Mouse (Mus musculus) heart, adult 2 months (tissue): ENCODE data around the gene Rnf187. TPM values are rescaled to one million over a fixed set of nuclear protein-coding genes. Genes with fewer than 3 reads are reported as not detected.
"Not testable (repeated sequence)": the region's sequence is repeated elsewhere in the genome, so short reads cannot be mapped to it uniquely, and the experiment has no call there.

Source experiments
- DNase-seq, 2 experiments: peaks; one replicate each; pipeline ENCODE4 v3.0.0; 2021
- H3K27ac ChIP-seq: fragments of 200-600 bp; 2 replicates; pipeline ENCODE4 v1.8.1; 2022
- H3K27me3 ChIP-seq: fragments of 200-500 bp; 2 replicates; pipeline ENCODE4 v1.6.1; 2012; ENCODE audit warnings: mild to moderate bottlenecking, low read length, inconsistent platforms, mixed read lengths; ENCODE audit not compliant: control insufficient read depth, insufficient read depth
- H3K36me3 ChIP-seq: fragments of 200-500 bp; 2 replicates; pipeline ENCODE4 v1.6.1; 2012; ENCODE audit warnings: low read length, inconsistent platforms; ENCODE audit not compliant: control insufficient read depth, insufficient read depth
- H3K4me1 ChIP-seq: fragments of 200-500 bp; 2 replicates; pipeline ENCODE4 v1.6.1; 2011; ENCODE audit warnings: low read length; ENCODE audit not compliant: control insufficient read depth, insufficient read depth
- H3K4me3 ChIP-seq: fragments of 200-600 bp; 2 replicates; pipeline ENCODE4 v1.8.1; 2022
- H3K79me2 ChIP-seq: fragments of 200-500 bp; replicated peaks from 2 replicates; pipeline ENCODE4 v1.6.1; 2012; ENCODE audit warnings: mild to moderate bottlenecking, inconsistent platforms, low read length, moderate library complexity, mixed read lengths; ENCODE audit not compliant: control insufficient read depth, insufficient read depth
- H3K9ac ChIP-seq: fragments of 200-500 bp; 2 replicates; pipeline ENCODE4 v1.6.1; 2012; ENCODE audit warnings: low read depth, mild to moderate bottlenecking, control low read depth, inconsistent platforms, low read length, mixed read lengths
- CTCF ChIP-seq: fragments of 200-600 bp; IDR thresholded peaks from 2 replicates; pipeline ENCODE4 v1.8.1; 2022; ENCODE audit warnings: antibody characterized with exemption, mild to moderate bottlenecking, moderate library complexity
- EP300 ChIP-seq: fragments of 200-500 bp; IDR thresholded peaks from 2 replicates; pipeline ENCODE4 v1.6.1; 2011; ENCODE audit warnings: low read depth, low read length, control low read depth; ENCODE audit not compliant: insufficient read depth
- POLR2A ChIP-seq: fragments of 200-500 bp; IDR thresholded peaks from 2 replicates; pipeline ENCODE4 v1.6.1; 2011; ENCODE audit warnings: mild to moderate bottlenecking, low read depth, low read length, control low read depth; ENCODE audit not compliant: insufficient read depth
- WGBS: fragments of 180-500 bp; shearing (Covaris S2); methylation state at CpG from one replicate; pipeline ENCODE4 v1.1.7; 2018; 5-methylcytosine and 5-hydroxymethylcytosine counted together
- intact Hi-C: fragments of 180-260 bp; cut with DNase I; formaldehyde crosslinking; loops from one replicate; pipeline ENCODE4 v1.15.1; 2025
- polyA plus RNA-seq: library from polyadenylated mRNA; depleted of rRNA; stranded (reverse); fragments of >200 nt; gene quantifications from 2 replicates; pipeline ENCODE4 v1.2.3, GENCODE M21; 2012
- total RNA-seq, 2 experiments: library from RNA; stranded (reverse); gene quantifications; 2 replicates each; pipeline ENCODE4 v1.2.3; 2021

The Rnf187 gene
- total and polyA plus RNA-seq, 3 experiments: 164 to 182 (median 177) TPM

GRCm38 (mm10) chr11:58958536-58958935 lies 19.8 kb upstream of the Rnf187 start:
- Histone ChIP-seq H3K9ac (no peak overlapping the region), H3K36me3 (peaks cover 8% of the 10 kb centered on the region), H3K4me3 (no peak overlapping the region), H3K4me1 (peaks cover 10% of the 10 kb centered on the region), H3K27me3 (peaks cover 4% of the 10 kb centered on the region; the same call in 1 of the 2 replicates), H3K79me2 (no peaks in the 10 kb centered on the region), H3K27ac (no peak overlapping the region)
- TF ChIP-seq CTCF: no peak
- TF ChIP-seq POLR2A: no peak
- no peak for TF ChIP-seq EP300
- 86% methylated on average over 6 of the region's 6 CpGs for WGBS
- DNase-seq: no peak
- intact Hi-C loops: no loop called here

GRCm38 (mm10) chr11:58957226-58957914 lies 18.7 kb upstream of the Rnf187 start:
- intact Hi-C loops: no loop called here
- H3K79me2 ChIP-seq: no peaks in the 10 kb centered on the region
- H3K9ac ChIP-seq: no peak overlapping the region
- WGBS: 77% methylated on average over 5 of the region's 5 CpGs
- no peak overlapping the region for H3K4me3 ChIP-seq
- peaks cover 10% of the 10 kb centered on the region for H3K4me1 ChIP-seq
- H3K27me3 ChIP-seq: peaks cover 4% of the 10 kb centered on the region; the same call in 1 of the 2 replicates
- no peak for DNase-seq
- no peak overlapping the region for H3K27ac ChIP-seq
- no peak for TF ChIP-seq EP300
- TF ChIP-seq CTCF: no peak
- TF ChIP-seq POLR2A: no peak
- peaks cover 8% of the 10 kb centered on the region for H3K36me3 ChIP-seq

DNA sequence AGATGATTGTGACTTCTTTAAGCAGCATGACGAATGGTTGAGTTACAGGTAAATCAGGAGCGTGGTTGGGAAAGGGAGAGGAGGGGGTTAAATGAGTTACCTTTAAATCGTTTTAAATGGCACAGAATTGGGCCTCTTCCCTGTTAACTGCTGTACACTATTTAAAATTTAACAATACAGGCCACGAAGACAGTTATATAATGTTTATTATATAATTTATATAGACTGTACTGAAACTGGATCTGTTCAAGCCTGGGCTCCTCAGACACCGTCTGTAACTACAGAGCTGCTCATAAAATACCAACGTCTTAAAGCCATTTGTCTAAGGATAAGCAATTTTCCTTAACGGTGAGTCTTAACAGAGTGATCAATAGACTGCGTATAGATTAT lies 17.1 kb upstream of the Rnf187 start:
- Histone ChIP-seq H3K79me2 (no peaks in the 10 kb centered on the region), H3K9ac (peak overlapping the region; percentile 72), H3K27ac (peak overlapping the region; percentile 99), H3K27me3 (no peaks in the 10 kb centered on the region), H3K36me3 (peaks cover 8% of the 10 kb centered on the region), H3K4me1 (peaks cover 10% of the 10 kb centered on the region), H3K4me3 (peak overlapping the region; percentile 89)
- intact Hi-C loops: loop anchor here (1.0 to 2.0 kb wide), 2 partner anchors 22 to 27 kb away; partner anchors contain the start of gene Trim11
- TF ChIP-seq POLR2A (no peak), EP300 (no peak)
- DNase-seq: no peak
- WGBS: 25% methylated on average over 8 of the region's 8 CpGs

DNA sequence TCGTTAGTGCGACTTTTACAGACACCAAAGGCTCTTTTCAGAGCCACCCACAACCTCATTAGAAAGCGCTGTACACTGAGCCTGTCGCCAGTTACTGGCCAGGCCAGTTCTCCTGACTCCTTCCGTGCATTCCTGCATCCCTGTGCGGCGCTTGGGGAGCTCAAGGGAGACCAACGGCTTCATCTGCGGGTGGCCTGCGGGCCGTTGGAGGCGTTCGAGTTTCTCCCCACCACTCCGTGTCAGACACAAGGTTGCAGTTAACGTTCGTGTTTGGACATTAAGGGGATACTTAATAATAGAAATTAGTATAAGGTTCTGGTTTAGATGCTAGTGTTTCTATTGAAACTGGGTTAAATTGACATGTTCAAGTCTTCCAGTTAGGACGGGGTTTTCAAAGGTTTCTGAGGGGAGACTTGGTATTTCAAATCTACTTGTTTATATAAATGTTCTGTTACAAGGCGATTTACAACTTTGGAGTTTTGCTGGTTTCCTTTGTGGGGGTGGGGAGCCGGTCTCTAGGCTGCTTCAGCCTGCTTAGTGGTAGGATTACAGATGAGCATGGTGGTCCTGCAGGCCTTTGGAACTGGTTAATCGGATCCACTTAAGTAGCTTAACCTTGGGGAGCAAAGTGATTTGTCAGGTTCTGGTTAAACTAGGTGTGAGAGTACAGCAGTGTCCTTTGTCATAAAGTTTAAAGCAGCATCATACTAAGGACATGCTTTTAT lies 16.6 kb upstream of the Rnf187 start:
- Histone ChIP-seq H3K9ac (peak overlapping the region; percentile 96), H3K36me3 (peaks cover 8% of the 10 kb centered on the region), H3K4me1 (peaks cover 10% of the 10 kb centered on the region), H3K27me3 (no peaks in the 10 kb centered on the region), H3K79me2 (no peaks in the 10 kb centered on the region), H3K27ac (peak overlapping the region; percentile 99), H3K4me3 (peak overlapping the region; percentile 89)
- intact Hi-C loops: loop anchor here (1.0 to 2.0 kb wide), 2 partner anchors 23 to 27 kb away; partner anchors contain the start of gene Trim11
- TF ChIP-seq EP300: no peak
- peak; percentile 1 for TF ChIP-seq CTCF
- no peak for TF ChIP-seq POLR2A
- WGBS: under 1% methylated on average over 20 of the region's 20 CpGs
- DNase-seq: no peak

- TF ChIP-seq EP300 (peak; percentile 60; the same call in 1 of the 2 replicates), POLR2A (peak; percentile 99), CTCF (peak; percentile 81)
- intact Hi-C loops: loop anchor here (1.0 to 2.0 kb wide), 2 partner anchors 24 to 26 kb away; partner anchors contain the start of gene Trim11
- Histone ChIP-seq H3K27ac (peak within 1 kb of the TSS; percentile 99), H3K4me3 (peak within 1 kb of the TSS; percentile 89), H3K79me2 (no peaks in the 10 kb centered on the region), H3K27me3 (no peaks in the 10 kb centered on the region), H3K9ac (peak within 1 kb of the TSS; percentile 96), H3K36me3 (peaks cover 8% of the 10 kb centered on the region), H3K4me1 (peaks cover 10% of the 10 kb centered on the region)
- DNase-seq: peak; percentile 86 to 89
- WGBS: under 1% methylated on average over 49 of the region's 49 CpGs
These were observed 15.9 kb upstream of the Rnf187 start, which contains the start of the genes Hist3h2a and Trim17 for GRCm38 (mm10) chr11:58954420-58955142. TSS of gene Hist3h2a (plus strand) at chr11:58954685. TSS of gene Trim17 (plus strand) at chr11:58954685.

- not testable (repeated sequence) for H3K36me3 ChIP-seq, H3K79me2 ChIP-seq, H3K4me1 ChIP-seq, H3K27me3 ChIP-seq
- intact Hi-C loops: loop anchor here (2.0 kb wide), 1 partner anchor 25 kb away; no protein-coding TSS in a partner anchor
- peak in 1 of 2 experiments; percentile 76 for DNase-seq
- H3K9ac ChIP-seq: peak overlapping the region; percentile 74
- H3K27ac ChIP-seq: peak overlapping the region; percentile 99
- under 1% methylated on average over 17 of the region's 17 CpGs for WGBS
- H3K4me3 ChIP-seq: peak overlapping the region; percentile 89
These were observed 15.4 kb upstream of the Rnf187 start for GRCm38 (mm10) chr11:58954170-58954419.
